Mouse (Mus musculus): ENCODE results near the gene Meaf6. TPM values are rescaled to one million over a fixed set of nuclear protein-coding genes. Genes with fewer than 3 reads are reported as not detected.

The Meaf6 gene
- total RNA-seq, 4 experiments from 2014 or later: 13.3 to 20.8 (median 19.9) TPM

GRCm38 (mm10) chr4:125144627-125145026 lies 59.7 kb downstream of the Meaf6 start:
- DNase-seq (ENCODE audit: low spot score): no peak

- DNase-seq (ENCODE audit: low spot score): no peak
These were observed 60.3 kb downstream of the Meaf6 start for GRCm38 (mm10) chr4:125145213-125145612.

GRCm38 (mm10) chr4:125147970-125148369 lies 63.0 kb downstream of the Meaf6 start:
- DNase-seq (ENCODE audit: low spot score): no peak

GRCm38 (mm10) chr4:125149460-125149859 lies 64.5 kb downstream of the Meaf6 start:
- no peak for DNase-seq (ENCODE audit: low spot score)

GRCm38 (mm10) chr4:125152469-125152868 lies 67.5 kb downstream of the Meaf6 start:
- DNase-seq (ENCODE audit: low spot score): no peak

GRCm38 (mm10) chr4:125153659-125154241 lies 68.8 kb downstream of the Meaf6 start:
- DNase-seq (ENCODE audit: low spot score): no peak

- no peak for DNase-seq (ENCODE audit: low spot score)
These were observed 70.7 kb downstream of the Meaf6 start for GRCm38 (mm10) chr4:125155646-125156045.

GRCm38 (mm10) chr4:125157322-125157721 lies 72.4 kb downstream of the Meaf6 start:
- no peak for DNase-seq (ENCODE audit: low spot score)

GRCm38 (mm10) chr4:125158081-125158480 lies 73.1 kb downstream of the Meaf6 start:
- DNase-seq (ENCODE audit: low spot score): no peak

GRCm38 (mm10) chr4:125158581-125159317 lies 73.8 kb downstream of the Meaf6 start:
- no peak for DNase-seq (ENCODE audit: low spot score)

GRCm38 (mm10) chr4:125160320-125160950 lies 75.5 kb downstream of the Meaf6 start:
- DNase-seq (ENCODE audit: low spot score): peak; percentile 73

GRCm38 (mm10) chr4:125160951-125161331 lies 76.0 kb downstream of the Meaf6 start:
- no peak for DNase-seq (ENCODE audit: low spot score)

- DNase-seq (ENCODE audit: low spot score): no peak
These were observed 76.5 kb downstream of the Meaf6 start for GRCm38 (mm10) chr4:125161392-125161791.

GRCm38 (mm10) chr4:125162701-125163100 lies 77.8 kb downstream of the Meaf6 start:
- no peak for DNase-seq (ENCODE audit: low spot score)

Other genes starting within 250 kb of the Meaf6 start
- 10 to 100 TPM; 20.8 to 22.5 (median 22.0) TPM for gene Yrdc, start 234.5 kb upstream of the Meaf6 start, total RNA-seq (2022)
- 10 to 100 TPM; 18.2 to 23.5 (median 21.0) TPM for gene 1110065P20Rik, start 233.9 kb upstream of the Meaf6 start, total RNA-seq (2022)
- gene Maneal, start 223.0 kb upstream of the Meaf6 start, total RNA-seq (2022): 1 to 10 TPM in 1 of 4 experiments, under 1 TPM in 3; 0.54 to 1.0 (median 0.69) TPM
- gene Epha10, start 204.2 kb upstream of the Meaf6 start, total RNA-seq (2022): not detected
- gene 9930104L06Rik, start 148.1 kb upstream of the Meaf6 start, total RNA-seq (2022): 10 to 100 TPM in 1 of 4 experiments, 1 to 10 TPM in 3; 5.8 to 11.1 (median 8.7) TPM
- 1 to 10 TPM in 1 of 4 experiments, under 1 TPM in 3; 0.69 to 1.1 (median 0.85) TPM for gene Cdca8, start 145.8 kb upstream of the Meaf6 start, total RNA-seq (2022)
- gene Rspo1, start 98.7 kb upstream of the Meaf6 start, total RNA-seq (2022): 1 to 10 TPM; 3.1 to 6.6 (median 4.7) TPM
- 10 to 100 TPM; 22.9 to 32.6 (median 24.3) TPM for gene Gnl2, start 68.5 kb upstream of the Meaf6 start, total RNA-seq (2022)
- gene Dnali1, start 19.4 kb upstream of the Meaf6 start, total RNA-seq (2022): under 1 TPM in 1 of 4 experiments, not detected in 3; 0.11 TPM
- 1 to 10 TPM; 6.2 to 8.1 (median 7.6) TPM for gene Snip1, start 18.5 kb upstream of the Meaf6 start, total RNA-seq (2022)
- 1 to 10 TPM; 3.5 to 5.7 (median 3.9) TPM for gene Zc3h12a, start 42.7 kb downstream of the Meaf6 start, total RNA-seq (2022)

Measured in heart, adult 8-10 months (tissue).